Mouse (Mus musculus) lung, adult 2 months (tissue): ENCODE measurements around the gene Akr1c21.

ENCODE experiments used
- CTCF ChIP-seq: fragments of 200-500 bp; IDR thresholded peaks from 2 replicates; pipeline ENCODE4 v1.5.1; 2011; ENCODE audit warnings: mild to moderate bottlenecking, low read length, control low read depth; ENCODE audit not compliant: insufficient read depth
- POLR2A ChIP-seq: fragments of 200-500 bp; IDR thresholded peaks from 2 replicates; pipeline ENCODE4 v1.6.1; 2011; ENCODE audit warnings: low read depth, mild to moderate bottlenecking, control low read depth, low read length, borderline replicate concordance; ENCODE audit errors: extremely low read depth

DNA sequence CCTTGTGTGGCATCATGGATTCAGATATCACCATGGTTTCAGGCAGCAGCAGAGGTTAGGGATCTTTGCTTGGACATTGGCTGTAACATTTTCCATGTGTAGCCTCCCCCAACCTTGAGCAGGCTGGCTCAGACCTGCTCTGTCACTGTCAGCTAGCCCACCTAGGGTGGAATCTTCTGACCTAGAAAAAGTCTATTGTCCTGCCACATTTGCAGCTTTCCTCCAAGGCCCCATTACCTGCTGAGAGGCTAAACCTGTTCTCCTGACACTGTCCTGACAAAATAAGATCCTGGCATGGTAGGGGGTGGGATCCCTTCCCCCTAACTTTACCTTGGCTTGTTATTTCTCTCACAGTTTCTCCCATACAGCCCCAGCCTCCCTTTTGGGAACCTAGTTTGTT lies 13.4 kb upstream of the Akr1c21 start:
- TF ChIP-seq CTCF: no peak
- no peak for TF ChIP-seq POLR2A
